Mouse (Mus musculus): ENCODE measurements around the gene Sox5. TPM values are rescaled to one million over a fixed set of nuclear protein-coding genes. Genes with fewer than 3 reads are reported as not detected.

The Sox5 gene
- polyA plus RNA-seq, 1 experiment from 2014 or later: 38.9 TPM

- H3K4me1 ChIP-seq (replicated peaks): no peaks in the 10 kb centered on the region
- no peaks in the 10 kb centered on the region for H3K27me3 ChIP-seq
- no peak overlapping the region for H3K4me2 ChIP-seq
- H3K9me3 ChIP-seq: no peaks in the 10 kb centered on the region
- 47% methylated on average over 11 of the region's 11 CpGs for WGBS
- no peak overlapping the region for H3K4me3 ChIP-seq
- no peaks in the 10 kb centered on the region for H3K36me3 ChIP-seq
- no peak for ATAC-seq (ENCODE audit: low FRiP score, low read depth)
- no peak overlapping the region for H3K9ac ChIP-seq
- H3K27ac ChIP-seq (replicated peaks): no peak overlapping the region
These were observed 258.3 kb downstream of the Sox5 start for GRCm38 (mm10) chr6:144523479-144523878.

DNA sequence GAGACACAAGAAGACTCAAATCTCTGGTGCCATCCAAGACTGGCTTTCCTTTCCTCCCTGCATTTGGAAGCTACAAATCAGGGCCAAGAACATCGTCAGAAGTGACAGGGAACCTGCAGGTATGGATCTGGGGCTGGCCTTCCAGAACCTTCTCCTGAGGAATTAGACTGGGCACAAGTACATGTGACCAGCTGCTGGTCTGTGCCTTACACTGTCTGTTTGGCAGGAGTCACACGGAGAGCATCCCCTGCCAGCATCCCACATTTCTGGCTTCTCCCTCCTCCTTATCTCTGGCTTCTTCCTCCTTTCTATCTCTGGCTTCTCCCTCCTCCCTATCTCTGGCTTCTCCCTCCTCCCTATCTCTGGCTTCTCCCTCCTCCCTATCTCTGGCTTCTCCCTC, 263.0 kb downstream of the Sox5 start:
- WGBS: 95% methylated on average over 2 of the region's 2 CpGs

DNA sequence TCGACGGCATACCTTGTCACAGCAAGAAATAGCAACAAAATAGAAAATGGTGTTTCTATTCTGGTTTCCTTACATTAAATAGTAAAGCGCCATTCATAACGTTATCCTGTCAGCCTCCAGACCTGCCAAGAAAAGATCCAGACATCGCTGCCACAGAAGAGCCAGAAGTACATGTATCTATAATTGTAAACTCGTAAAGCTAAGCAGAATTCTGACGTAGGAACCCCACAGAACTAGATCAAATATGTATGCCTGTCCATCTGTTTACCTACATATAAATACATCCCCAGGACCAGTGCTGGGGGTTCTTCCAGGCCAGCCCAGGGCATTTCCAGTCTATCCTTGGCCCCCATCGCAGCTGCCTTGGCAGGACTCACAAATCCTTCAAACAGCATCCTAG, 265.9 kb downstream of the Sox5 start:
- Histone ChIP-seq H3K4me2 (no peak overlapping the region), H3K9me3 (no peaks in the 10 kb centered on the region), H3K9ac (no peak overlapping the region), H3K27me3 (no peaks in the 10 kb centered on the region), H3K36me3 (no peaks in the 10 kb centered on the region), H3K27ac (replicated peaks) (no peak overlapping the region), H3K4me1 (replicated peaks) (no peaks in the 10 kb centered on the region), H3K4me3 (no peak overlapping the region)
- ATAC-seq (ENCODE audit: low FRiP score, low read depth): no peak
- WGBS: 93% methylated on average over 8 of the region's 8 CpGs

More for the DNA sequence above, 263.0 kb downstream of the Sox5 start:
- no peak overlapping the region for H3K4me3 ChIP-seq
- no peak overlapping the region for H3K9ac ChIP-seq
- H3K36me3 ChIP-seq: no peaks in the 10 kb centered on the region
- no peak overlapping the region for H3K27ac ChIP-seq (replicated peaks)
- no peak overlapping the region for H3K4me2 ChIP-seq
- H3K27me3 ChIP-seq: no peaks in the 10 kb centered on the region
- ATAC-seq (ENCODE audit: low FRiP score, low read depth): no peak
- H3K4me1 ChIP-seq (replicated peaks): no peaks in the 10 kb centered on the region
- H3K9me3 ChIP-seq: no peaks in the 10 kb centered on the region

- Histone ChIP-seq H3K27me3 (no peaks in the 10 kb centered on the region), H3K4me1 (replicated peaks) (no peaks in the 10 kb centered on the region), H3K9me3 (no peaks in the 10 kb centered on the region), H3K4me2 (no peak overlapping the region), H3K9ac (no peak overlapping the region), H3K36me3 (no peaks in the 10 kb centered on the region), H3K27ac (replicated peaks) (no peak overlapping the region), H3K4me3 (no peak overlapping the region)
- ATAC-seq (ENCODE audit: low FRiP score, low read depth): no peak
- 56% methylated on average over 8 of the region's 8 CpGs for whole genome bisulfite sequencing
These were observed 268.0 kb downstream of the Sox5 start for GRCm38 (mm10) chr6:144513761-144514160.

DNA sequence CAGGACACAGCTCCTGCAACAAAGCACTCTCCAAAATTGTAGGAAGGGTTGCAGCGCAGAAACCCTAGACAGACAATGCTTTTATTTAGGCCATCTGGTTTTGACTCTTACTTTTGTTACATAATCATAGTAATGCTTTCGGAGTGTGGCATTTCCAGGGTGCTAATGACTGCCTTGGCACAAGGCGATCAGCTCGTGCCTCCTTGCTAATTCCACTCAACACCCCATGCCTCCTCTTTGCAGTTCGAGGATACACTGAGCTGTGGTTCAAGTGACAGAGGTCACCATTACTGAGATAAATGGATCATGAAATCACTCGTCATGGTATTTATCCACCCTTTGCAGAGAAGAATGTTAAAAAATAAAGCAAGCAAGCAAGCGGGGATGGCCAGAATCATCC, 269.9 kb downstream of the Sox5 start:
- no peak overlapping the region for H3K27ac ChIP-seq (replicated peaks)
- H3K9ac ChIP-seq: no peak overlapping the region
- no peaks in the 10 kb centered on the region for H3K36me3 ChIP-seq
- H3K4me2 ChIP-seq: no peak overlapping the region
- no peaks in the 10 kb centered on the region for H3K9me3 ChIP-seq
- no peaks in the 10 kb centered on the region for H3K27me3 ChIP-seq
- no peaks in the 10 kb centered on the region for H3K4me1 ChIP-seq (replicated peaks)
- no peak overlapping the region for H3K4me3 ChIP-seq
- WGBS: 46% methylated on average over 7 of the region's 7 CpGs
- ATAC-seq (ENCODE audit: low FRiP score, low read depth): no peak

- WGBS: 90% methylated on average over 6 of the region's 6 CpGs
- no peaks in the 10 kb centered on the region for H3K27me3 ChIP-seq
- no peak overlapping the region for H3K9ac ChIP-seq
- H3K9me3 ChIP-seq: no peaks in the 10 kb centered on the region
- no peak for ATAC-seq (ENCODE audit: low FRiP score, low read depth)
- no peak overlapping the region for H3K27ac ChIP-seq (replicated peaks)
- H3K4me1 ChIP-seq (replicated peaks): no peaks in the 10 kb centered on the region
- no peak overlapping the region for H3K4me3 ChIP-seq
- H3K4me2 ChIP-seq: no peak overlapping the region
- no peaks in the 10 kb centered on the region for H3K36me3 ChIP-seq
These were observed 271.6 kb downstream of the Sox5 start for GRCm38 (mm10) chr6:144510147-144510546.

- Histone ChIP-seq H3K36me3 (no peaks in the 10 kb centered on the region), H3K9me3 (no peaks in the 10 kb centered on the region), H3K27ac (replicated peaks) (no peak overlapping the region)
These were observed 277.6 kb downstream of the Sox5 start for GRCm38 (mm10) chr6:144504197-144504551.

GRCm38 (mm10) chr6:144503399-144504196, 278.2 kb downstream of the Sox5 start:
- Histone ChIP-seq H3K4me3 (no peak overlapping the region), H3K4me2 (no peak overlapping the region), H3K9ac (no peak overlapping the region), H3K9me3 (no peaks in the 10 kb centered on the region), H3K27me3 (no peaks in the 10 kb centered on the region), H3K27ac (replicated peaks) (no peak overlapping the region), H3K36me3 (no peaks in the 10 kb centered on the region), H3K4me1 (replicated peaks) (peaks cover 7% of the 10 kb centered on the region)
- ATAC-seq (ENCODE audit: low FRiP score, low read depth): no peak
- 35% methylated on average over 11 of the region's 11 CpGs for WGBS

More at GRCm38 (mm10) chr6:144504197-144504551, 277.6 kb downstream of the Sox5 start:
- H3K9ac ChIP-seq: no peak overlapping the region
- H3K4me1 ChIP-seq (replicated peaks): peaks cover 7% of the 10 kb centered on the region
- WGBS: 59% methylated on average over 5 of the region's 5 CpGs
- H3K4me2 ChIP-seq: no peak overlapping the region
- no peak overlapping the region for H3K4me3 ChIP-seq
- ATAC-seq (ENCODE audit: low FRiP score, low read depth): no peak
- no peaks in the 10 kb centered on the region for H3K27me3 ChIP-seq

DNA sequence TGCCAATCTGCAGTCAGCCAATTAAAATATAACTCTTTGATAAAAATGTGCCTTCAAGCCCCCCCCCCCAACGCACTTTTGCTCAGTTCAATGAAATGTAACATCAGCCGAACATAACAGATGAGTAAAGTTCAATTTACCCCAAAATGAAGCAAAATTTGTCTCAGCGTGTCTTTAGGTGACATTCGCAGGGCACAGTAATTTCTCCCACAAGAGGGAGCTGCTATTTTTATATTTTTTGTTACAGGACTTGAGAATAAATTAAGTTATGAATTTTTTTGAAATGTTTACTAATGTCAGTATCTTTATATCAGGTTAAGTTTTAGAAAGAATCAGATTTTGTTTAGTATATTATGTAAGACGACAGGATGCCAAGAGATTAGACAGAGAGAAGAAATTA, 280.3 kb downstream of the Sox5 start:
- H3K4me1 ChIP-seq (replicated peaks): peaks cover 7% of the 10 kb centered on the region
- H3K4me2 ChIP-seq: no peak overlapping the region
- no peak overlapping the region for H3K4me3 ChIP-seq
- H3K9me3 ChIP-seq: no peaks in the 10 kb centered on the region; the same call in 1 of the 2 replicates
- ATAC-seq (ENCODE audit: low FRiP score, low read depth): no peak
- no peak overlapping the region for H3K9ac ChIP-seq
- H3K27ac ChIP-seq (replicated peaks): no peak overlapping the region
- no peaks in the 10 kb centered on the region for H3K36me3 ChIP-seq
- WGBS: 85% methylated on average over 5 of the region's 5 CpGs
- H3K27me3 ChIP-seq: no peaks in the 10 kb centered on the region

DNA sequence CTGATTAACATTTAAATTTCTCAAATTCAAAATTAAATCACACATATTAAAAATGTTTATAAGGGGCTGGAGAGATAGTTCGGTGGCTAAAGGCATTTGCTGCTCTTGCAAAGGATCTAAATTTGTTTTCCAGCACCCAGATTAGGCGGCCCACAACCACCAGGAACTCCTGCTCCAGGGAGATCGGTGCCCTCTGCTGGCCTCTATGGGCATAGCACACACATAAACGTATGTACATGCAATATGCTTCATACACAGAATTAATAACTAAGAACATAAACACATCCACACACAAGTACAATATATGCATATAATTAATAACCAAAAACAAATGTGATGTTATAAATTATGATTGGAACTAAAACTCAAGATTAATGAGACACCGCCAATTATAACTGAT, 283.6 kb downstream of the Sox5 start:
- no peak for ATAC-seq (ENCODE audit: low FRiP score, low read depth)
- WGBS: 96% methylated on average over 5 of the region's 5 CpGs

GRCm38 (mm10) chr6:144491761-144492415, 289.9 kb downstream of the Sox5 start:
- Histone ChIP-seq H3K4me1 (replicated peaks) (no peaks in the 10 kb centered on the region), H3K9ac (no peak overlapping the region), H3K4me2 (no peak overlapping the region), H3K27me3 (no peaks in the 10 kb centered on the region), H3K36me3 (no peaks in the 10 kb centered on the region), H3K9me3 (0 out of 2 replicates have a peak, but pooled peaks cover 5% of the 10 kb centered on the region), H3K27ac (replicated peaks) (no peak overlapping the region), H3K4me3 (no peak overlapping the region)
- WGBS: 79% methylated on average over 11 of the region's 11 CpGs
- ATAC-seq (ENCODE audit: low FRiP score, low read depth): no peak

More for the DNA sequence above, 283.6 kb downstream of the Sox5 start:
- Histone ChIP-seq H3K9ac (no peak overlapping the region), H3K27ac (replicated peaks) (no peak overlapping the region), H3K4me3 (no peak overlapping the region), H3K4me2 (no peak overlapping the region), H3K4me1 (replicated peaks) (no peaks in the 10 kb centered on the region), H3K9me3 (no peaks in the 10 kb centered on the region; the same call in 1 of the 2 replicates), H3K36me3 (no peaks in the 10 kb centered on the region), H3K27me3 (no peaks in the 10 kb centered on the region)

- Histone ChIP-seq H3K4me3 (no peak overlapping the region), H3K27me3 (no peaks in the 10 kb centered on the region), H3K27ac (replicated peaks) (no peak overlapping the region), H3K9me3 (0 out of 2 replicates have a peak, but pooled peaks cover 5% of the 10 kb centered on the region), H3K4me1 (replicated peaks) (no peaks in the 10 kb centered on the region), H3K9ac (no peak overlapping the region), H3K4me2 (no peak overlapping the region), H3K36me3 (no peaks in the 10 kb centered on the region)
- ATAC-seq (ENCODE audit: low FRiP score, low read depth): no peak
- WGBS: 98% methylated on average over 5 of the region's 5 CpGs
These were observed 290.9 kb downstream of the Sox5 start for GRCm38 (mm10) chr6:144490896-144491295.

Measured in hindbrain, embryonic 15.5 days (tissue).